Mouse (Mus musculus) left cerebral cortex, adult 8-10 months (tissue): ENCODE results near the gene Synj2. TPM values are rescaled to one million over a fixed set of nuclear protein-coding genes. Genes with fewer than 3 reads are reported as not detected.

Experiments used
- DNase-seq, 2 experiments: peaks; one replicate each; pipeline ENCODE4 v3.0.0; 2022; ENCODE audit warnings: low spot score in 2 of 2
- total RNA-seq, 4 experiments: library from RNA; stranded (reverse); gene quantifications; 2 replicates each; pipeline ENCODE4 v1.2.4; 2022

Synj2 gene
- total RNA-seq, 4 experiments from 2014 or later, result 71.7 to 93.5 (median 80.3) TPM

DNA sequence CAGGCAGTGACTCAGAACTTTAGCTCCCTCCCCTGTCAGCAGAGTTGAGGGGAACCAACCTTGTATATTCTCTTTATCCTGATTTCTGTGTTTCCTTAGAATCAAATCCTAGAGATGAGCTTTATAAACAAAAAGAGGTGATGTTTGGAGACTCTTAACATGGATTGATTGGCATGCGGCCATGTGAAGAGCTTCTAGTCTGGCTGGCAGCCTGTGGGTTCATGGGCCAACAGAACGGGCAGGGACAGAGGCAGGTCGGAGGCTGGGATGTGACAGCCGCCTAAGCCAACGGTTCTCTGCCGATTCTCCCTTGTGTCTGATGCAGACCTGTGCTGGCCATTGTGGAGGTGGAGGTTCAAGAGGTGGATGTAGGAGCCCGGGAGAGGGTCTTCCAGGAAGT, 84.8 kb downstream of the Synj2 start:
- no peak for DNase-seq

DNA sequence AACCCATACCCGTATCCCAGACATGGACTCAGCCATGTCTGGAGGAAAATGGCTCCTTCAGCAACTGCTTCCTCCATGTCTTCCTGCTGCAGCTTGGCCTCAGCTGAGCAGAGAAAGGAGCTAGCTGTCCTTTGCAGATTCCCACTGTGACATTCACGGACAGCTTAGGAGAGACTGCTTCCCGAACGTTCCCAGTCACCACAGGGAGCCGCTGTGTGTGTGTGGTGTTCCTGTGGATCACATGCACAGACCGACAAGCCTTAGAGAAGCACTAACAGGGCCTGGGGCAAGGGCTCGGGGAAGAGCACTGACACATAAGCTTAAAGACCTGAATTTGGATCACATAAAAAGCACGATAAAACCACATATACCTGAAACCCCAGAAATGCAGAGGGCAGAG, 94.6 kb downstream of the Synj2 start:
- no peak for DNase-seq

DNA sequence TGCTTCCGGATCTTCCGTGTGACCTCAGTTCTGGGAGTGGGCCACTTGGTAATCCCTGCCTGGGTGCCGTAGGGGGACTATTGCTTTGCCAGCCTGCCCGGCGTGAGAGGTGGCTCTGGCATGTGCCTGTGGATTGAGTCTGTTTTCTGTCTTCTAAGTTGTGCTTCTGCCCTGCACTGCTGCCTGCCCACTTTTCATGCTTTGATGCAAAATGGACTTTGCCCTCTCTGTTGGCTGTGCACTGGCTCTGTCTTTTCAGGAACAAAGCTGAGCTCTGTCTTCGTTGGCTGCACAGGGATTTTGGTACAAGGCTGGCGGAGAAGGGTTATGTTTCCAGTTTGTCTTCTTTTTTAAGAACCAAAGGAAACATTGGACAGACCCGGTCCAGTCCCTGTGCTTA, 95.4 kb downstream of the Synj2 start:
- no peak for DNase-seq

DNA sequence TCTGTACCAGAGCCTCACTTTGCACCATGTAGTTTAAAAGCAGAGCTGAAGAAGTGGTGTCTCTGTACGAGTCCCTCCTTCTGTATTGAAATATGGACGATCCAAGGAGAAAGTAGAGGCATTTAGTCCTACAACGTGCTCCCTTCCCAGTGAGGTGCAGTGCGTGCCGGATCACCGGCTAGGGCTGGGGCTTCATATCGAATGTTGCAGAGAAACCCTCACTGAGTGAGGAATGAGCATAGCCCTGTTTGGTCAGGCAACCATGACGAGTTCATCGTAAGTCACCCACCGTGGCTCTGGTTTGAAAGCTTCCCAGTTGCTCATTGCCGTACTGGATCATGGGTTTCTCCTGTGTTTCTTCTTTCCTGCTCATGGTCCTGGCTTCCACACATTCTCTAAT, 95.8 kb downstream of the Synj2 start:
- no peak for DNase-seq

DNA sequence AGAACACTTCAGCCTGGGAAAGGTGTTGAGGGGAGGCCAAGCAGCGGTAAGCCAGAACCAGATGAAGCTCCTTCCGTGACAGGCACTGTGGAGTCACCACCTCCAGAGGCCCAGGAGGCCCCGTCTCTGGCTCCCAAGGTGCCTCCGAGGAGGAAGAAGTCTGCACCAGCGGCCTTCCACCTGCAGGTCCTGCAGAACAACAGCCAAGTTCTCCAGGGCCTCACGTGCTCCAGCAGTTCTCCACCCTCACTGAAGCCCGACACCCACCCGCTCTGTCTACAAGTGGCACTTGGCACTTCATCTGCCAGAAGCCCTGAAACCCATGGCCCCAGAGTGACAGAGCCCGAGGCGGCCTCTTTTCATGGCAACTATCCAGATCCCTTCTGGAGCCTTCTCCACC, 96.4 kb downstream of the Synj2 start:
- no peak for DNase-seq

DNA sequence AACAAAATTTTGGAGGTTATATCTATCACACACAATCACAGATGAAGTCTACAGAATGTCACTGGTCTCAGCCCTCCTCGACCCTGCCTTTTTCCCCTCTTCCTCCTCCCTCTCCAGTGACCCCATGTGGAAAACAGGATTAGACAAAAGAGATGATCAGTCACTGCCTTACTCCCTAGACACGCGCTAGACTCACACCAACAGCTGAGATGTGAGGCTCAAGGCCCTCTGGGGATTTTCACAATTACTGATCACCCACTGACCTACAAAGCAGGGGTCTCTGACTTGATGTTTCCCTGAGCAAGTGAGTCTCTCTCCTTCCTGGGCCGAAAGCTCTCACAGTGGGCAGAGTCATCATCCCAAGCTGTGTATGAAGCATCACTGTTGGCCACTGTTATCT, 111.7 kb downstream of the Synj2 start:
- no peak for DNase-seq

DNA sequence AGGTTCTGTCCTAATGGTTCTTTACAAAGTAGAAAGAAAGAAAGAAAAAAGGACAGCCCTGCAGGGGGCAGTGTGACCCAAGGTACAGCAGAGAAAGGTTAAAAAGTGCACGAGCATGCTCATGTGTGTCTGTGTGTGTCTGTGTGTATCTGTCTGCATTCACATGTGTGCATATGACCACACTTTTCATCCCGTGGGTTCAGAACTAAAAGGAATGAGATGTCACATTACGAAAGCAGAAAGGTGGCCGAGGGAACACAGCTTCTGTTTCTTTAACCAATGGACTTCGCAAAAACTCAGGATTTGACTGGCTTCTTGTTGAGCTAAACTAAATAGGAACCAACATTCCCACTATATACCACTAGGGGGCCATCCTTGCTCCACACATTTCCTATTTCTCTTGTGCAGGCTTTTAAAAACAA, 113.9 kb downstream of the Synj2 start:
- no peak for DNase-seq

DNA sequence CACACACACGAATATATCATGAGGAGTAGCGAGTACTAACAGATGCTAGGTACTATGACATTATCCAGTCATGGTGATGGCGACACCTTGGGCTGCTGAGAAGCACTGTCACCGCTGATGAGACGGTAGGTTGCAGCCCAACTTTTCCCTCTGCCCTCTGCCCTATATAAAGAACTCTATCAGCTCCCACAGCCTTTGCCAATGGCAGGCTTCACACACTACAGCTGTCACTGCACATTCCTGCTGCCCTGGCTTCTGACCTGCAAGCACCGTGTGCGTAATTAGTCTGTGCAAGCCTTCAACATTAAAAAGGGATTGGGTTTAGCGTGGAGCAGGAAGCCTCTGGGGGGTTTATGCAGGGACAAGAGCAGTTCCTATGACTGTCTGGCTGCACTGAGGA, 121.7 kb downstream of the Synj2 start:
- DNase-seq, result no peak

DNA sequence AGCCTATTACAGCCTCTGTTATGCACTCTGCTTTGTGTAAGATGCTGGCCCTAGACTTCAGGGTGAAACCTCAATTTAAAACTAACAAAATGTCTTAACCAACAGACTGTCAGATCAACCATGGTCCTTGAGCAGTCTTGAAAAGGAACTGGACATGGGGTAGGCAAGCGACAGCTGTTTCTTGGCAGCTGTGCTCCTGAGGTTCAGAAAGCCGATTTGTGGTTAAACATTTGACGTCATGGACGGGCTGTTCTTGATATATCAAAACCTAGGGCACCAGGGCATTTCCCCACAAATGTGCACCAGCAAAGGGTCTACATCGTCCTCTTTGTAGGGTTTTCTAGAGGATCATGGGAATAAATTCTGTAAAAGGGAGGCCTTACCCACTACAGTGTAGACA, 122.5 kb downstream of the Synj2 start:
- DNase-seq, result no peak

DNA sequence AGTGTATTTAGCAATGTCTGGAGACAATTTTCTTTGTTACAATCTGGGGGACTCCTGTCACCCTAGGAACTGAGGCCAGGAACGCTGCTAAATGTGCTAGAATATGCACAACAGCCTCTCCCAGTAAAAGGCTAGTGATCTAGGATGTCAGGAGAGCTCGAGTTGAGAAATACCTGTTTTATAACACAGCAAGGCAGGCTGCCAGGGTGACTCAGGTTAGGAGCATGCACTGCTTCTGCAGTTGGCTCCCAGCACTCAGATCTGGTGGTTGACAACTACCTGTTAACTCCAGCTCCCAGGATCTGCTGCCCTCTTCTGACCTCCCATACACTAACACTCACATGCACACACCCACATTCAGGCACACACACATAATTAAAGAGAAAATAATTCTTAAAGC, 124.9 kb downstream of the Synj2 start:
- DNase-seq, result no peak

DNA sequence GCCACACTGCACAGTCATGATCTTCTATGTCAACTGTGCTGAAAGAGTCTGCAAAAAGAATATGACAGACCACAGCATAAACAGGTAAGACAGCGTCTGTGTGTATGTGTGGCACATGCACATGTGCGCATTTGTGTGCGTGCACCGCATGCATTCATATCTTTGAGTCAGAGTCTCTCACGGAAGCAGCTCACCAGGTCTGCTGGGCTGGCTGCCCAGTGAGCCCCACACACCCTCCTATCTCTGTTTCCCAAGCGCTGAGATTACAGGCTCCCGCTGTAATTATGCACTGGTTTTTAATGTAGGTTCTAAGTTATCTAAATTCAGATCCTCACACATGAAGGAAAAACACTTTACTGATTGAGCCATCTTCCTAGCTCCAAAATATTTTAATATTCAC, 126.5 kb downstream of the Synj2 start:
- no peak for DNase-seq

DNA sequence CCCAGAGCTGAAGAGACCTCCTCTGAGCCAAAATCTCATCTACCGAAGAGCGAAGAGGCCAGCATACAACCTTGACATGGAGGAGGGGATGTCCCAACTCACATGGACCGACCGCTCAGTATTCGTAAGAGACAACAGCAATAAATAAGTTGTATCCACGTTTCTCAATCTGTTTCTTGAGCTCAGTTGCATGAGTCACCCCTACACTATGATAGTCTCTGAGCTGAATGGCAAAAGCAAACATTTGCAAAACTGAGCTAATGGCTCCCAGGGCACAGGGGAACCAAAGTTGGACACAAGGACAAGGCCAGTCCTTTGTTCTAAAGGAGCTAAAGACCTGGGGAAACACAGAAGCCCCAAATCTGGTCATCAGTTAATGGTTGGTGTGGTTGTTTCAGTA, 128.8 kb downstream of the Synj2 start:
- no peak for DNase-seq

DNA sequence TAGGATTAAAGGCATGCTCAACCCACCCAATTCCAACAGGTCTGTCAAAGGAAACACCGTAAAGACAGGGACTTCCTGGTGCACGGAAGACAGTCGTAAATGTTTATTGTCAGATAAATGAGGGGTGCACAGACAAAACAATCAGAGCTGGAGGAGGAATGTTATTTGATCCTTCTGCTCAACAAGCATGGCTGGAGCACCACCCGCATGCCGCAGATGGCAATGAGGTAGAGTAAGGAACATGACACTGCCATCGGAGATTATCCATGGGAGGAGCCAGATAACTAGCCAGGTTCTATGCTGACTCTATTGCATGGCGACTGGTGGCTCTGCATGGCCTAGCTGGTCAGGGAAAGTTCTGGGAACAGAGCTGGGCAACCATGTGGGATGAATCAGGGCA, 132.3 kb downstream of the Synj2 start:
- DNase-seq, result no peak

DNA sequence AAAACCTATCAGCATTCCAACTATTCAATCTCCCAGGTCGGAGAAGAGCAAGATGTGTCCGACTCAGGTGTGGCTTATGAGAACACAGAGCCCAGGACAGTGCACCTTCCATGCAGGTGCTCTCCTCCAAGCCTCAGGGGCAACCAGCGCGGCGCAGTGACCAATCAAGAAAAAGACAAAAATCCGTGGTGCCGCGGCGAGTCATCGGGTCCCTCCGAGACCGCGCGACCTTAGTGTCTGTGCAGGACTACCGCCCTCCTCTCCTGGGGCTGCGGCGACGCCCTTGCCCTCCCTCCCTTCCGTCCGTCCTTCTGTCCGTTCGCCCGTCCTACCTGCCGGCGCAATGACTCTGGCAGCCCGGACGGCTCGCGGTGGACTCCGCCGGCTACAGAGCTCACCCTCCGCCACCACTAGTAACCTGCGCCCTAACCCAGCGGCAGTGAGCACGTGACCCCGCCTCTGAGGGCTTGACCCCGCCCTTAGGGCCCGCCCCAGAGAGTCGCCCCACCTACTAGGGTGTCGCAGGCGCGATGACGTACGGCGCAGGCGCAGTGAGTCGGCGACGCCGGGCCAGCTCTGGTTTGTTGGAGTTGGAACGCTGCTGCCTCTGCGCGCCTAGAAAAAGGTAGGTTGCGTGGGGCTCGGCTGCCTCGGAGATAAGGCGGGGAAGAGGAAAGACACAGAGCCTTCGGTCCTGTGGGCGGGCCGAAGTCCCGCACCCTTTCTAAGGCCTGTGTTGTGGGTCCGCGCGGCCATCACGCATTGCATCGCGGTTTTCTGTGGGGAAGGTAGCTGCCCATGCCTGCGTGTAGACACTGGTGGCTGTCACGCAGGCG, 138.4 kb downstream of the Synj2 start, which contains the start of the genes Serac1 and Gtf2h5:
TSS of gene Serac1 (minus strand) at position 455 of the 836 bp plus-strand sequence.
TSS of gene Gtf2h5 (plus strand) at position 500 of the 836 bp plus-strand sequence.
- peak; percentile 95 to 96 for DNase-seq

DNA sequence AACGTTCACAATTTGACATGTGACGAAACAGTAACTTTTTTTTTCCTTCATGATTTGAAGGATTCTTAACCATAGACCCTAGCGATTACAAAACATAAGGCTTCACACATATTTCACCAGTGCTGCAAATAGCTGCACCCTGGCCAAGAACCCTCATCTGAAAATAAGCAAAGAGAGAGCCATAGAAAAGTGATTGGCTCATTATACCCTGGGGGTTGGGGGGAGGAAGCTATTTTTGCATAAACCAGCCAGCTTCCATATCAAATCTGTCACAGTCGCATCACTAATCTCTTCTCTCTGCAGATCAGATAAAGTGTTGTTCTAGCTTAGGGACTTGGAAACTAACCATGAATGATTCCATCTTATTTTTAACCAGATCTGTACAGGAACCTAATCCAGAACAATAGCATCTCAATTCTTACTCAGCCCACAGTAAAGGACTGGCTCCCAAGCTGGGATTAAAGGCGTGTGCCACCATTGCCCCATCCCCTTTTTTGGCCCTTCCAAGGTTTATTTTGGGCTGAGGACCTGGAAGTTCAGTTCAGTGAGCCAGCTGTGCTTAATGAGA, 142.3 kb downstream of the Synj2 start:
- DNase-seq, result no peak

DNA sequence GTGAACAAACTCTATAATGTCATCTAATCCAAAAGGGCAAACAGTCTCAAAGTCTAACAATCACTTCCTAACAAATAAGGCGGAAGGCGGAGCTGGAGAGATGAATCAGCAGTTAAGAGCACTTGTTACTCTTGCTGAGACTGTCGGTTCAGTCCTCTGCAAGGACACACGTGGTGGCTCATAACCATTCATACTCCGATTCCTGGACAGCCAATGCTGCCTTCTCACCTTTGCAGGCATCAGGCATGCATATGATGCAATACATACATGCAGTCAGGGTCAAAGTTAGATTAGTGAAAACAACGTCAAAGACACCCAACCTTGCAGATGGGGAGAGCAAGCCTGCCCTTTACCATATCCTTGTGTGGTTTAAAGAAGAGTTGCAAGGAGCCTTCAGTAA, 150.5 kb downstream of the Synj2 start:
- DNase-seq, result no peak

Other genes with a start within 250 kb of the Synj2 start
- gene Snx9, start 100.0 kb upstream of the Synj2 start, total RNA-seq, result 10 to 100 TPM; 14.5 to 16.2 (median 15.0) TPM
- 10 to 100 TPM; 12.8 to 16.4 (median 14.4) TPM for gene Serac1, start 138.5 kb downstream of the Synj2 start, total RNA-seq
- gene Gtf2h5, start 138.5 kb downstream of the Synj2 start, total RNA-seq, result 100 to 1,000 TPM in 3 of 4 experiments, 10 to 100 TPM in 1; 92.8 to 108 (median 103) TPM
- gene Tulp4, start 165.2 kb downstream of the Synj2 start, total RNA-seq, result 100 to 1,000 TPM; 363 to 430 (median 399) TPM